Mouse (Mus musculus) heart, postnatal 36 days (tissue): Measurements from ENCODE around the gene Slc7a10. TPM values are rescaled to one million over a fixed set of nuclear protein-coding genes. Genes with fewer than 3 reads are reported as not detected.

Source experiments
- DNase-seq, 2 experiments: peaks; one replicate each; pipeline ENCODE4 v3.0.0; 2021 to 2022
- intact Hi-C: fragments of 180-260 bp; cut with DNase I; formaldehyde crosslinking; loops from one replicate; pipeline ENCODE4 v1.15.1; 2025
- total RNA-seq, 2 experiments: library from RNA; stranded (reverse); gene quantifications; 2 replicates each; pipeline ENCODE4 v1.2.3; 2021

The Slc7a10 gene
- 1 to 10 TPM in 1 of 2 experiments, under 1 TPM in 1; 0.19 to 1.0 TPM for total RNA-seq

- no peak for DNase-seq
- intact Hi-C loops: loop anchor here (5.0 kb wide), 1 partner anchor 76 kb away; no protein-coding TSS in a partner anchor
Observed at GRCm38 (mm10) chr7:35185889-35186569, at the start of gene Slc7a10. Gene Slc7a10 (plus strand): TSS chr7:35186385.

- DNase-seq: no peak
- intact Hi-C loops: no loop called here
Observed at GRCm38 (mm10) chr7:35137524-35137923, 48.7 kb upstream of the Slc7a10 start.

- intact Hi-C loops: no loop called here
- DNase-seq: no peak
Observed at GRCm38 (mm10) chr7:35138481-35138880, 47.7 kb upstream of the Slc7a10 start.

GRCm38 (mm10) chr7:35139880-35140279 is 46.3 kb upstream of the Slc7a10 start:
- no peak for DNase-seq
- intact Hi-C loops: no loop called here

- no peak for DNase-seq
- intact Hi-C loops: no loop called here
Observed at GRCm38 (mm10) chr7:35141519-35141918, 44.7 kb upstream of the Slc7a10 start.

- no peak for DNase-seq
- intact Hi-C loops: no loop called here
Observed at GRCm38 (mm10) chr7:35142522-35142921, 43.7 kb upstream of the Slc7a10 start.

GRCm38 (mm10) chr7:35143864-35144618 is 42.1 kb upstream of the Slc7a10 start:
- intact Hi-C loops: no loop called here
- no peak for DNase-seq

- intact Hi-C loops: no loop called here
- DNase-seq: no peak
Observed at GRCm38 (mm10) chr7:35145068-35145467, 41.1 kb upstream of the Slc7a10 start.

- DNase-seq: no peak
Observed at GRCm38 (mm10) chr7:35146269-35146668, 39.9 kb upstream of the Slc7a10 start.

GRCm38 (mm10) chr7:35149616-35150433 is 36.4 kb upstream of the Slc7a10 start:
- intact Hi-C loops: no loop called here
- no peak for DNase-seq

More at GRCm38 (mm10) chr7:35146269-35146668, 39.9 kb upstream of the Slc7a10 start:
- intact Hi-C loops: no loop called here

- intact Hi-C loops: no loop called here
- no peak for DNase-seq
Observed at GRCm38 (mm10) chr7:35150860-35151259, 35.3 kb upstream of the Slc7a10 start.

- intact Hi-C loops: no loop called here
- no peak for DNase-seq
Observed at GRCm38 (mm10) chr7:35154449-35154848, 31.7 kb upstream of the Slc7a10 start.

GRCm38 (mm10) chr7:35156561-35157477 is 29.4 kb upstream of the Slc7a10 start:
- DNase-seq: no peak
- intact Hi-C loops: no loop called here

GRCm38 (mm10) chr7:35157512-35157911 is 28.7 kb upstream of the Slc7a10 start:
- intact Hi-C loops: no loop called here
- no peak for DNase-seq

GRCm38 (mm10) chr7:35162443-35162842 is 23.7 kb upstream of the Slc7a10 start:
- DNase-seq: no peak
- intact Hi-C loops: no loop called here

- DNase-seq: no peak
- intact Hi-C loops: no loop called here
Observed at GRCm38 (mm10) chr7:35163600-35163999, 22.6 kb upstream of the Slc7a10 start.

GRCm38 (mm10) chr7:35164131-35164530 is 22.1 kb upstream of the Slc7a10 start:
- DNase-seq: no peak
- intact Hi-C loops: no loop called here

- no peak for DNase-seq
Observed at GRCm38 (mm10) chr7:35166988-35167387, 19.2 kb upstream of the Slc7a10 start.

GRCm38 (mm10) chr7:35167925-35168324 is 18.3 kb upstream of the Slc7a10 start:
- intact Hi-C loops: no loop called here

More at GRCm38 (mm10) chr7:35166988-35167387, 19.2 kb upstream of the Slc7a10 start:
- intact Hi-C loops: no loop called here

GRCm38 (mm10) chr7:35169341-35169740 is 16.8 kb upstream of the Slc7a10 start:
- intact Hi-C loops: loop anchor here (1.0 kb wide), 3 partner anchors 49 to 493 kb away; no protein-coding TSS in a partner anchor
- peak; percentile 88 to 95 for DNase-seq

More at GRCm38 (mm10) chr7:35167925-35168324, 18.3 kb upstream of the Slc7a10 start:
- DNase-seq: no peak
